Mouse (Mus musculus): Measurements from ENCODE around the gene Grb2. TPM values are rescaled to one million over a fixed set of nuclear protein-coding genes. Genes with fewer than 3 reads are reported as not detected.

Grb2 gene
- polyA plus RNA-seq, 1 experiment from 2014 or later: 173 TPM

- no peak for ATAC-seq (replicated peaks)
- no peak overlapping the region for H3K4me2 ChIP-seq
- no peak overlapping the region for H3K4me3 ChIP-seq
- WGBS: 19% methylated on average over 10 of the region's 10 CpGs
- H3K9me3 ChIP-seq: no peaks in the 10 kb centered on the region
- no peak overlapping the region for H3K9ac ChIP-seq
- H3K36me3 ChIP-seq (replicated peaks): no peaks in the 10 kb centered on the region
- H3K27ac ChIP-seq: no peak overlapping the region
- no peaks in the 10 kb centered on the region for H3K4me1 ChIP-seq
- no peaks in the 10 kb centered on the region for H3K27me3 ChIP-seq (replicated peaks)
Measured at GRCm38 (mm10) chr11:115737608-115738208, 29.3 kb upstream of the Grb2 start.

GRCm38 (mm10) chr11:115734041-115734686 is 25.8 kb upstream of the Grb2 start:
- WGBS: 61% methylated on average over 11 of the region's 11 CpGs
- Histone ChIP-seq H3K4me2 (no peak overlapping the region), H3K9ac (no peak overlapping the region), H3K9me3 (no peaks in the 10 kb centered on the region), H3K27me3 (replicated peaks) (no peaks in the 10 kb centered on the region), H3K36me3 (replicated peaks) (no peaks in the 10 kb centered on the region), H3K27ac (no peak overlapping the region), H3K4me3 (no peak overlapping the region), H3K4me1 (no peaks in the 10 kb centered on the region)
- ATAC-seq (replicated peaks): no peak

- no peaks in the 10 kb centered on the region for H3K27me3 ChIP-seq (replicated peaks)
- no peak for ATAC-seq (replicated peaks)
- H3K9me3 ChIP-seq: no peaks in the 10 kb centered on the region
- H3K4me2 ChIP-seq: no peak overlapping the region
- no peak overlapping the region for H3K4me3 ChIP-seq
- 81% methylated on average over 2 of the region's 2 CpGs for WGBS
- no peak overlapping the region for H3K27ac ChIP-seq
- peaks cover 3% of the 10 kb centered on the region; the same call in 1 of the 2 replicates for H3K4me1 ChIP-seq
- no peak overlapping the region for H3K9ac ChIP-seq
- H3K36me3 ChIP-seq (replicated peaks): no peaks in the 10 kb centered on the region
Measured at GRCm38 (mm10) chr11:115723231-115723630, 14.8 kb upstream of the Grb2 start.

- peak overlapping the region; percentile 22; the same call in 1 of the 2 replicates for H3K4me2 ChIP-seq
- WGBS: 17% methylated on average over 14 of the region's 14 CpGs
- peaks cover 3% of the 10 kb centered on the region; the same call in 1 of the 2 replicates for H3K4me1 ChIP-seq
- H3K27me3 ChIP-seq (replicated peaks): no peaks in the 10 kb centered on the region
- no peak for ATAC-seq (replicated peaks)
- H3K4me3 ChIP-seq: no peak overlapping the region
- no peaks in the 10 kb centered on the region for H3K9me3 ChIP-seq
- H3K9ac ChIP-seq: no peak overlapping the region
- no peaks in the 10 kb centered on the region for H3K36me3 ChIP-seq (replicated peaks)
- H3K27ac ChIP-seq: no peak overlapping the region
Measured at GRCm38 (mm10) chr11:115722638-115723037, 14.2 kb upstream of the Grb2 start.

- Histone ChIP-seq H3K27ac (no peak overlapping the region), H3K4me2 (no peak overlapping the region), H3K27me3 (replicated peaks) (no peaks in the 10 kb centered on the region), H3K9me3 (no peaks in the 10 kb centered on the region), H3K4me1 (peaks cover 2% of the 10 kb centered on the region; the same call in 1 of the 2 replicates), H3K9ac (no peak overlapping the region), H3K4me3 (no peak overlapping the region), H3K36me3 (replicated peaks) (no peaks in the 10 kb centered on the region)
- 61% methylated on average over 8 of the region's 8 CpGs for WGBS
- no peak for ATAC-seq (replicated peaks)
Measured at GRCm38 (mm10) chr11:115717660-115718390, 9.4 kb upstream of the Grb2 start.

GRCm38 (mm10) chr11:115716410-115717338 is 8.3 kb upstream of the Grb2 start:
- 73% methylated on average over 15 of the region's 15 CpGs for WGBS
- Histone ChIP-seq H3K27me3 (replicated peaks) (no peaks in the 10 kb centered on the region), H3K27ac (no peak overlapping the region), H3K9ac (no peak overlapping the region), H3K4me1 (no peaks in the 10 kb centered on the region), H3K9me3 (no peaks in the 10 kb centered on the region), H3K4me2 (no peak overlapping the region), H3K4me3 (no peak overlapping the region), H3K36me3 (replicated peaks) (no peaks in the 10 kb centered on the region)
- no peak for ATAC-seq (replicated peaks)

- no peak overlapping the region for H3K4me3 ChIP-seq
- H3K4me2 ChIP-seq: no peak overlapping the region
- H3K9me3 ChIP-seq: no peaks in the 10 kb centered on the region
- 6% methylated on average over 7 of the region's 7 CpGs for WGBS
- ATAC-seq (replicated peaks): no peak
- no peaks in the 10 kb centered on the region for H3K36me3 ChIP-seq (replicated peaks)
- peaks cover 8% of the 10 kb centered on the region for H3K4me1 ChIP-seq
- H3K27ac ChIP-seq: no peak overlapping the region
- no peak overlapping the region for H3K9ac ChIP-seq
- H3K27me3 ChIP-seq (replicated peaks): no peaks in the 10 kb centered on the region
Measured at GRCm38 (mm10) chr11:115714491-115714890, 6.1 kb upstream of the Grb2 start.

- no peak overlapping the region for H3K4me3 ChIP-seq
- no peaks in the 10 kb centered on the region for H3K9me3 ChIP-seq
- no peaks in the 10 kb centered on the region for H3K36me3 ChIP-seq (replicated peaks)
- H3K4me2 ChIP-seq: no peak overlapping the region
- no peak for ATAC-seq (replicated peaks)
- 94% methylated on average over 3 of the region's 3 CpGs for WGBS
- no peak overlapping the region for H3K27ac ChIP-seq
- H3K4me1 ChIP-seq: peaks cover 11% of the 10 kb centered on the region
- no peaks in the 10 kb centered on the region for H3K27me3 ChIP-seq (replicated peaks)
- no peak overlapping the region for H3K9ac ChIP-seq
Measured at GRCm38 (mm10) chr11:115713447-115713846, 5.0 kb upstream of the Grb2 start.

GRCm38 (mm10) chr11:115712674-115713298 is 4.4 kb upstream of the Grb2 start:
- Histone ChIP-seq H3K27me3 (replicated peaks) (no peaks in the 10 kb centered on the region), H3K36me3 (replicated peaks) (no peaks in the 10 kb centered on the region), H3K27ac (no peak overlapping the region), H3K9me3 (no peaks in the 10 kb centered on the region), H3K4me2 (no peak overlapping the region), H3K4me1 (peaks cover 11% of the 10 kb centered on the region), H3K9ac (no peak overlapping the region), H3K4me3 (no peak overlapping the region)
- 80% methylated on average over 12 of the region's 12 CpGs for WGBS
- no peak for ATAC-seq (replicated peaks)

GRCm38 (mm10) chr11:115712268-115712667 is 3.9 kb upstream of the Grb2 start:
- H3K4me3 ChIP-seq: no peak overlapping the region
- H3K4me1 ChIP-seq: peaks cover 13% of the 10 kb centered on the region
- H3K9ac ChIP-seq: no peak overlapping the region
- ATAC-seq (replicated peaks): no peak
- H3K4me2 ChIP-seq: no peak overlapping the region
- H3K9me3 ChIP-seq: no peaks in the 10 kb centered on the region
- no peak overlapping the region for H3K27ac ChIP-seq
- 49% methylated on average over 2 of the region's 2 CpGs for WGBS
- H3K27me3 ChIP-seq (replicated peaks): no peaks in the 10 kb centered on the region
- no peaks in the 10 kb centered on the region for H3K36me3 ChIP-seq (replicated peaks)

DNA sequence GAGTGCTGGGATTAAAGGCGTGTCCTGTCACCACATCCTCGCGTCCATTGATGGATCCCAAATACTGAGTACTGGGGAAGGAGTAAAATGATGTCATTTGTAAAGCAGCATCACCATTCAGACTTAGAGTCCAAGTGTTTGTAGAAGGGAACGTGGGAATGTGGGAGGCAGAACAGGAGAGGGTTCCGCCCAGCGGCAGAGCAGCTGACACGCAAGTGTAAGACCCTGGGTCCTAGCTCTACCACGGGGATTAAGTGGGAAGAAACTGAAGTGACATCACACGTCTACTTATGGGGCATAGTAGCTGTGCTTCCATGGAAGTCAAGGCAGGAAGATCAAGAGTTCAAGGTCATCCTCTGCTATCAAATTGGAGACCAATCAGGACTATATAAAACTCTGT is 2.7 kb upstream of the Grb2 start:
- Histone ChIP-seq H3K9ac (no peak overlapping the region), H3K27me3 (replicated peaks) (no peaks in the 10 kb centered on the region), H3K4me3 (no peak overlapping the region), H3K4me2 (no peak overlapping the region), H3K9me3 (no peaks in the 10 kb centered on the region), H3K36me3 (replicated peaks) (no peaks in the 10 kb centered on the region), H3K4me1 (peaks cover 23% of the 10 kb centered on the region), H3K27ac (no peak overlapping the region)
- no peak for ATAC-seq (replicated peaks)
- 86% methylated on average over 9 of the region's 9 CpGs for WGBS
